Mouse (Mus musculus) embryonic facial prominence, embryonic 11.5 days (tissue): ENCODE results near the gene Ipo8. TPM values are rescaled to one million over a fixed set of nuclear protein-coding genes. Genes with fewer than 3 reads are reported as not detected.

Source experiments
- ATAC-seq: fragments of 200-750 bp; cut with Nextera tagmentation; replicated peaks from 2 replicates; pipeline ENCODE4 v1.8.0; 2017; ENCODE audit warnings: low read depth; ENCODE audit not compliant: insufficient number of reproducible peaks, low FRiP score, low TSS enrichment
- DNase-seq: peaks from one replicate; pipeline ENCODE4 v3.0.0-alpha.2; 2015; ENCODE audit warnings: low spot score
- H3K27ac ChIP-seq: fragments of 300-500 bp; sonication (generic); replicated peaks from 2 replicates; pipeline ENCODE4 v1.5.1; 2014; ENCODE audit warnings: mild to moderate bottlenecking, low read depth, low read length, control low read depth
- H3K27me3 ChIP-seq: fragments of 300-500 bp; sonication (generic); 2 replicates; pipeline ENCODE4 v1.6.1; 2014; ENCODE audit warnings: mild to moderate bottlenecking, low read length, moderate library complexity, mixed read lengths; ENCODE audit not compliant: control insufficient read depth, insufficient read depth
- H3K36me3 ChIP-seq: fragments of 300-500 bp; sonication (generic); replicated peaks from 2 replicates; pipeline ENCODE4 v1.6.1; 2014; ENCODE audit warnings: low read depth, mild to moderate bottlenecking, low read length, moderate library complexity, mixed read lengths; ENCODE audit not compliant: control insufficient read depth, insufficient read depth
- H3K4me1 ChIP-seq: fragments of 300-500 bp; sonication (generic); 2 replicates; pipeline ENCODE4 v1.6.1; 2014; ENCODE audit warnings: low read length, mixed read lengths; ENCODE audit not compliant: control insufficient read depth, insufficient read depth
- H3K4me2 ChIP-seq: fragments of 300-500 bp; sonication (generic); 2 replicates; pipeline ENCODE4 v1.6.1; 2014; ENCODE audit warnings: low read depth, mild to moderate bottlenecking, control low read depth, low read length, moderate library complexity
- H3K4me3 ChIP-seq: fragments of 300-500 bp; sonication (generic); 2 replicates; pipeline ENCODE4 v1.5.1; 2014; ENCODE audit warnings: low read depth, low read length, control low read depth
- H3K9ac ChIP-seq: fragments of 300-500 bp; sonication (generic); replicated peaks from 2 replicates; pipeline ENCODE4 v1.6.1; 2014; ENCODE audit warnings: mild to moderate bottlenecking, control low read depth, low read length
- H3K9me3 ChIP-seq: fragments of 300-500 bp; sonication (generic); replicated peaks from 2 replicates; pipeline ENCODE4 v1.6.1; 2016; ENCODE audit warnings: mild to moderate bottlenecking, low read length, inconsistent platforms, mixed read lengths; ENCODE audit not compliant: control insufficient read depth
- WGBS: fragments of 180-500 bp; shearing (Covaris S2); extraction: QIAGEN DNeasy Blood & Tissue Kit; methylation state at CpG from one replicate; pipeline ENCODE4 v1.1.7; 2014; 5-methylcytosine and 5-hydroxymethylcytosine counted together
- polyA plus RNA-seq: library from polyadenylated mRNA; unstranded; fragments of >200 nt; fragmentation: Nextera tagmentation; extraction: Ambion mirVana; gene quantifications from 2 replicates; pipeline ENCODE4 v1.2.1, GENCODE M21; 2014

Ipo8 gene
- 24.5 and 27.0 TPM in 2 replicates for polyA plus RNA-seq

DNA sequence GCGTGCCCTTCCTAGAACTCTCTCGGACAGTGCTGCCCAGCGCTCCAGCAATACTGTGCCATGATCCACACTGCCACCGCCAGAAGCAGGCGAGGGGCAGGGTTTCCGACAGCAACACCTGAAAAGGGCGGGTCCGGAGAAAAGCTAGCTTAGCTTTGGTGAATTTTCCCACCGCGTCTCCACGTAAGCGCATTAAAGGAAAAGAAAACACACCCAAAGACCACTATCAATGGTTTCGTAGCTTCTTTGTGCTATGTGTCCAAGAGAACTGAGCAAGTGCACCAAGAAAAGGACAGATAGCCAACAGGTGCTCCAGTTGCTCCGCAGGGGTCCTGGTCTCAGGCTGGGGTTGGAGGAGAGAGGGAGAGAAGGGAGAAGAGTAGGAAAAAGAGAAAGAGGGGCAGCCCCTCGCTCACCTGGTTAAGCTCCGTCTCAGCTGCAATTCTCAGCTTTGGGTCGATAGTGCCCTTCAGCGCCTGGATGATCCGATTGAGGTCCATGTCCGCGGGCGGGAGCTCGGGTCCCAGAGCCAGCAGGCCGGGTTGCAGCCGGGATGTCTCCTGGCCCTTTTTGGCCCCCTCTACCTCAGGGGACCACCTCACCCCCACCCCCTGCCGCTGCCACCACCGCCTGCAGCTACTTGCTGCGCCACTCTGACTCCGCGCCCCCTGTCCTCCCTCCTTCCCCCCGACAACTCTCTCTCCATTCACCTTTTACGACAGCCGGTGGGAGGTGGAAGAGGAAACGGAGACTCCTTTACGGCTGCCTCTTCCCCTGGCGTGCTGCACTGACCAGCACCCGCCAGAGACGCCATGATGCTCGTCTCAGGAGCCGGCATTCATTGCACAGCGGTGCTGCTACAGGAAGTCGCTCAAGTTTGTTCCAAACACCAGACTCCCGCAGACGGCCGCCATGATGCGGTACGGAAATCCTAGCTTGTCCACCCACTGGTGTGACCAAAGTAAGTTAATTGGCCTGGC is at the start of gene Ipo8:
TSS of gene Ipo8 (minus strand) at position 720 of the 980 bp plus-strand sequence.
- H3K9me3 ChIP-seq = no peaks in the 10 kb centered on the region
- H3K4me2 ChIP-seq = peak within 1 kb of the TSS; percentile 62
- H3K27ac ChIP-seq = no peak within 1 kb of the TSS
- under 1% methylated on average over 47 of the region's 47 CpGs for WGBS
- peak; percentile 98 for DNase-seq
- H3K4me1 ChIP-seq = no peaks in the 10 kb centered on the region
- ATAC-seq = peak; percentile 97
- peak within 1 kb of the TSS; percentile 72 for H3K9ac ChIP-seq
- H3K4me3 ChIP-seq = peak within 1 kb of the TSS; percentile 82
- H3K36me3 ChIP-seq = no peaks in the 10 kb centered on the region
- H3K27me3 ChIP-seq = no peaks in the 10 kb centered on the region

DNA sequence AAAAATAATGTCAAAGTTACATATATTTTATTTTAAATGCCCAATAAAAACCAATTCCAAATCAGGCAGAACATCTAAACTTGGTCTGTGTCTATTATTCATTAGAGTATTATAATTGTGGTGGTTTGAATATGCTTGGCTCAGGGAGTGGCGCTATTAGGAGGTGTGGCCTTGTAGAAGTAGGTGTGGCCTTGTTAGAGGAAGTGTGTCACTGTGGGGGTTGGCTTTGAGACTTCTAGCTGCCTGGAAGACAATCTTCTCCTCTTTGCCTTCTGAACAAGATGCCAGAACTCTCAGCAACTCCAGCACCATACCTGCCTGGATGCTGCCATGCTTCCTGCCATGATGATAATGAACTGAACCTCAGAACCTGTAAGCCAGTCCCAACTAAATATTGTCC is 42.6 kb upstream of the Ipo8 start:
- ATAC-seq (no peak), DNase-seq (no peak)
- 97% methylated on average over 1 of the region's 1 CpGs for WGBS
- no peaks in the 10 kb centered on the region for H3K36me3 ChIP-seq
- no peak overlapping the region for H3K27ac ChIP-seq
- no peak overlapping the region for H3K4me2 ChIP-seq
- no peaks in the 10 kb centered on the region for H3K27me3 ChIP-seq
- H3K9ac ChIP-seq = no peak overlapping the region
- no peaks in the 10 kb centered on the region for H3K4me1 ChIP-seq
- no peak overlapping the region for H3K4me3 ChIP-seq
- H3K9me3 ChIP-seq = no peaks in the 10 kb centered on the region

DNA sequence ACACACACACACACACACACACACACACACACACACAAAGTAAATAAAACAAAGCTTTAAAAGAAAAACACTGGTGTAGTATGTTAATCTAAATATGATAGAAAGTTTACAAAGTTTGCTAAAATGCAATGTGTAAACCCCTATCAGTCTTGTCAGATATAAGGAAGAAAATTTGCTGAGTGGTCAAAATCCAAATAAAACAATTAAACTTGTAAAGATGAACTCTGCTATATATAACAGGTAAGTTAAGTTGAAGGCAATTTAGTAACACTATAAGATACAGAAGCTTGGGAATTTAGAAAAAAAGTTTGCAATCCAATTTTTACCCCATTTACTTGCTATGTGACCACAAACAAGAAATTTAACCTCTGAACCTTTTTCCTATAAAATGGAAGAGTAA is 14.4 kb upstream of the Ipo8 start:
- ATAC-seq = no peak

DNA sequence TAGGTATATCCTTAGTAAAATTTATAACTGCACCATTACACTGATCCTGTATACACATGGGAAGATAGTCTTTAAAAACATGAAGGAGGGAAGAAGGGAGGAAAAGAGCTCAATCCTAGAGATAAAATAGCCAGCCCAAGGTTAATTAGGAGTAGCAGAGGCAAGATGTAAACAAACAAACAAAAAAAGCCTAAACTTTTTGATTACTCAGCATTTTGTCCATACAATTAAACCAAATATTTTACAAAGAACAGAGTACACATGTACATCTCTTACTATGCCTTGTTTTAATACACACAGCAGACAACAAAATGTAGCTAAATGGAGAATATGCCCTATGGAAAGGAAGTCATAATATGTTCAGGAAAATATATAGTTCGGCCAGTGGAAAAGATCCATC is 10.5 kb upstream of the Ipo8 start:
- H3K27me3 ChIP-seq = no peaks in the 10 kb centered on the region
- no peaks in the 10 kb centered on the region for H3K36me3 ChIP-seq
- WGBS = 90% methylated on average over 1 of the region's 1 CpGs
- no peaks in the 10 kb centered on the region for H3K9me3 ChIP-seq
- DNase-seq = no peak
- no peak for ATAC-seq
- no peaks in the 10 kb centered on the region for H3K4me1 ChIP-seq
- H3K9ac ChIP-seq = no peak overlapping the region
- no peak overlapping the region for H3K4me3 ChIP-seq
- H3K4me2 ChIP-seq = no peak overlapping the region
- no peak overlapping the region for H3K27ac ChIP-seq

More for the DNA sequence above, 14.4 kb upstream of the Ipo8 start:
- Histone ChIP-seq H3K36me3 (no peaks in the 10 kb centered on the region), H3K9ac (no peak overlapping the region), H3K4me1 (no peaks in the 10 kb centered on the region), H3K9me3 (no peaks in the 10 kb centered on the region), H3K4me2 (no peak overlapping the region), H3K4me3 (no peak overlapping the region), H3K27me3 (no peaks in the 10 kb centered on the region), H3K27ac (no peak overlapping the region)
- no peak for DNase-seq

DNA sequence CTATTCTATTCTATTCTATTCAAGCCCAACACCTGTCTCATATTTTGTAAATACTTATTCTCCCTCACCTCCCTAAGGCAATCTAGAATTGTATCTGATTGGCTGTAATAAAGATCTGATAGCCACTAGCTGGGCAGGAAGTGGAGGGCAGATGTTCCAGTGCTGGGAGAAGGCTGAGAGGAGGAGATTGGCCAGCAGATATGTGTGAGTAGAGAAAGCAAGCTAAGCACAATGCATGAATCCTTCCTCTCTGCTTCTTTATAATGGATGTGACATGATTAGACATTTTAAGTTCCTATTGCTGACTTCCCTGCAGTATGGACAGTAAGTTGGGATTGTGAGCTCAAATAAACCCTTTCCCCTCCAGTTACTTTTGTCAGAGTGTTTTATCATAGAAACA is 7.2 kb upstream of the Ipo8 start:
- no peak overlapping the region for H3K9ac ChIP-seq
- ATAC-seq = no peak

DNA sequence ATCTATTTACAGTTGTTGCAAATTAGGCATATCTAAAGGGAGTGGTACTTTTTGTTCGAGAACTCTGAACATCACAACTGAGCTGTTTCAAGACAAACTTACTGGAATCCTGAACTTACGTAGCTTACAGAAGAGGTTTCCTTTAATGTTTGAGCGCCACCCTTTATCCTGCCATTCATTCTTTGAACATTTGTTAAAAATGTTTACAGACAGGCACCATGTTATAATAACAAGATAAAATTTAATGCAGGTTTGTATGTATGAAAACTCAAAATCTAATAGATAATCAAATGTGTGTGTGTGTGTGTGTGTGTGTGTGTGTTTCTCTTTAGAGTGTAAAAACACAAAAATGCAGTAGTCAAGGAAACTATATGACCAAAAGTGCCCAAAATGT is 458 bp upstream of the Ipo8 start:
- H3K27me3 ChIP-seq = no peaks in the 10 kb centered on the region
- ATAC-seq (no peak), DNase-seq (no peak)
- H3K27ac ChIP-seq = no peak overlapping the region
- peak overlapping the region; percentile 82 for H3K4me3 ChIP-seq
- no peaks in the 10 kb centered on the region for H3K9me3 ChIP-seq
- 0 out of 2 replicates have a peak overlapping the region, but pooled peaks have one; percentile 31 for H3K4me2 ChIP-seq
- H3K9ac ChIP-seq = no peak overlapping the region; the same call in 1 of the 2 replicates
- H3K36me3 ChIP-seq = no peaks in the 10 kb centered on the region
- WGBS = 27% methylated on average over 3 of the region's 3 CpGs
- no peaks in the 10 kb centered on the region for H3K4me1 ChIP-seq

More for the DNA sequence above, 7.2 kb upstream of the Ipo8 start:
- Histone ChIP-seq H3K9me3 (no peaks in the 10 kb centered on the region), H3K27ac (no peak overlapping the region), H3K27me3 (no peaks in the 10 kb centered on the region), H3K36me3 (no peaks in the 10 kb centered on the region), H3K4me1 (no peaks in the 10 kb centered on the region), H3K4me2 (no peak overlapping the region), H3K4me3 (no peak overlapping the region)
- DNase-seq = no peak

DNA sequence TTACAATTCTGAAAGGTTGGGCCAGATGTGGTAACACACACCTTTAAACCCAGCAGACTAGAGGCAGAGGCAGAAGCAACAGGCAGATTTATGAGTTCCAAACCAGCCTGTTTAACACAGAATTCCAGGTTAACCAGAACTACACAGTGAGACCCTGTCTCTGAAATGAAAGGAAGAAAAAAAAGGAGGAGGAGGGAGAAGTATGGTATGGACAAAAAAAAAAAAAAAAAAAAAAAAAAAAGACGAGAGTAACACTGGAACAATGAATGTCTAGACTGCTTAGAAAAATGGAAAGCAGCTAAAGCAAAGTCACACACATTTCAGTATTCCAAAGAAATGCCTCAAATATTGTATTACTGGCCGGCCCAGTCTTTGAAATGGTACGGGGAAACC is 916 bp downstream of the Ipo8 start:
- no peaks in the 10 kb centered on the region for H3K4me1 ChIP-seq
- DNase-seq (no peak), ATAC-seq (no peak)
- peak overlapping the region; percentile 82 for H3K4me3 ChIP-seq
- H3K27me3 ChIP-seq = no peaks in the 10 kb centered on the region
- 6% methylated on average over 3 of the region's 3 CpGs for WGBS
- H3K9ac ChIP-seq = peak overlapping the region; percentile 72
- no peaks in the 10 kb centered on the region for H3K36me3 ChIP-seq
- no peak overlapping the region for H3K27ac ChIP-seq
- H3K9me3 ChIP-seq = no peaks in the 10 kb centered on the region
- H3K4me2 ChIP-seq = peak overlapping the region; percentile 62

DNA sequence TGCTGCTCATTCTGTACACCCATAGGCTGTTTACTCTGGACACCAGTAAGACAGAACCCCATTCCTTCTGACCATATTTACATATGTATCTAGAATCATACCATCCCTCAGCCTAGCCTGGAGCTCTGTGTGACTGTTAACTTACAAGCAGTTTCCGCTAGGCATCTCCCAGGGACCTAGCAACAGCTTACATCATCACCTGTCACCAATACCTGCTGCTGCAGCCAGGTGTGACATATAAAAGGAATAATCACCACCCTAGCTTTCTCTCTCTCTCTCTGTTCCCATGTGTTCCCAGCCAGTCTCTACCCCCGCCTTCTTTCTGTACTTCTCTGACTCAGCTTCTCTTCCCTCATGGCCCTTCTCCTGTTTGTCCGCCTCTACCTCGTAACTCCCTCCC is 5.1 kb downstream of the Ipo8 start:
- no peak for ATAC-seq
- H3K9ac ChIP-seq = no peak overlapping the region
- H3K27ac ChIP-seq = no peak overlapping the region
- H3K4me3 ChIP-seq = no peak overlapping the region
- no peaks in the 10 kb centered on the region for H3K9me3 ChIP-seq
- no peak overlapping the region for H3K4me2 ChIP-seq
- 92% methylated on average over 4 of the region's 4 CpGs for WGBS
- H3K36me3 ChIP-seq = no peaks in the 10 kb centered on the region
- no peak for DNase-seq
- H3K27me3 ChIP-seq = no peaks in the 10 kb centered on the region
- H3K4me1 ChIP-seq = no peaks in the 10 kb centered on the region
